Mouse (Mus musculus) layer of hippocampus, postnatal 36 days (tissue): ENCODE data around the gene Ugt2b37. TPM values are rescaled to one million over a fixed set of nuclear protein-coding genes. Genes with fewer than 3 reads are reported as not detected.
"Not testable (repeated sequence)": the region's sequence is repeated elsewhere in the genome, so short reads cannot be mapped to it uniquely, and the experiment has no call there.

Experiments used
- DNase-seq, 2 experiments: peaks; one replicate each; pipeline ENCODE4 v3.0.0; 2022
- total RNA-seq, 2 experiments: library from RNA; stranded (reverse); gene quantifications; 2 replicates each; pipeline ENCODE4 v1.2.3; 2021

Gene Ugt2b37
- not detected for total RNA-seq

DNA sequence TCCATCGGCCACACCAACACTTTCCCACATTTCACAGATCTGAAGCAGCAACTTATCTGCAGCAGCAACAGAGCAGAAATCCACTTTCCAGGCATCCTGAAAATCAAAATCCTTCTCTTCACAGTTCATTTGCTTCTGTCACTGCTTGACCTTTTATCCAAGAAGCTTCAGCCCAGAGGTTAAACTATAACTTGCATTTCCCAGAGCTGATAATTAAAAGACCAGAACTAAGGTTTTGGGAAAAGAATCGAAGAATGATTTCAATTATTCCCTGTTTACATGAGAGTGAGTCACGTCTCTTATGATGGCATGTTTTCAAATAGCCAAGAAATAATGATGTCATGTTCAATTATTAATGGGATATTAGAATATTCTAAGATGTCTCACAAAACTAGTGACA lies at the start of gene Ugt2b37:
Gene Ugt2b37, minus strand, starts transcription at position 129 of the 400 bp plus-strand sequence.
- DNase-seq: not testable (repeated sequence)

DNA sequence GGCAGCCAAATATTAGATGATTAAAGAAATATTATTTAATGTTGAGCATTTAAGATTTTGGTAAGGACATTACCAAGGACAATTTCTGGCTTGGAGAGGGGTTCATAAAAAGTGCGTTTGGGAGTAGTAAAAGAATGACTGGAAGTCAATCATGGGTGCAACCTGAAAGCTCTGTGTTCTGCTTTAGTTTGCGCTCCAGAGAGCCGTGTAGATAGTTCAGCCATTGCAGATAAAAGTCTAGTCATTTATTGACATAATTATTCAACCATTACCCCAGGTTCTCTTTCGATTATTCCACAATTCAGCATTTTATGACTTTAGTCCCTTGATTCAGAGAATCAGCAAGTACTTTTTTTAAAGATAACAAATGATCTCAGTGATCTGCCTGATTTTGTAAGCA lies 31.6 kb upstream of the Ugt2b37 start:
- DNase-seq: not testable (repeated sequence)

DNA sequence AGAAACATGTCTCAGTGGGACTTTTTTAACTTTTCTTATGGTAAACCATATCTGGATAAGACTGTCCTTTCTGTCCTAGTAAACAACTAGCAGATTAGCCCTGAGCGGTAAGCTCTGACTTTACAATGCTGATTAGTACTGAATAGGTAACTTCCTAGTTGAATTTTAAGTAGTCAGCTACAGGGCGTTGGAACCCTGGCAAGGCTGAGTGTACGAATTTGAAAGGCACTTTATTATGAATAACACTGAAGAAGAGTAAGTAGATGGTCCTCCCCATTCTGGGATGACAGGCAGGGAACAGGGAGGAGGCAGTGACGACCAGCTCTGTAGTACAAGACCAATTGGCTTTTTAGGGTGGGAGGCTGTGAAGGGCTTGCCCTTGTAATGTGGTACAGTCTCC lies 21.4 kb upstream of the Ugt2b37 start:
- not testable (repeated sequence) for DNase-seq

DNA sequence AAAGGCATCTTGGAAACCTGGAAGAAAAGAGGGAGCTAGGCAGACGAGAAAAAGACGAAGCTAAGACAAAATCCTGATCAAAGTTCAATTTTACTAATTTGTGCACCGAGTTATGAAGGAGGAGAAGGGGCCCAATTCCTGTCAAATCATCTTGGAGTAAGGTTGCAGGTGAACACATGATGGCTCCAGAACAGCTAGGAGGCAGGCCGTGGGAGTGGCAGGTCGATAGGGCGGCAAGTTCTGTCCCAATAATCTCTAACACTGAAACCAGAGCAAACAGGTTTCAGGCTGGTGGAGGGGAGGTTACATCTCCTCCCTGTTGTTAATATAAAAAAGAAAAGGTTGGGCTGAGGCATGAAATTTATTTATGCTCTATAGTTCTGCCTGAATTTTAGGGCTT lies 21.0 kb upstream of the Ugt2b37 start:
- DNase-seq: no peak

DNA sequence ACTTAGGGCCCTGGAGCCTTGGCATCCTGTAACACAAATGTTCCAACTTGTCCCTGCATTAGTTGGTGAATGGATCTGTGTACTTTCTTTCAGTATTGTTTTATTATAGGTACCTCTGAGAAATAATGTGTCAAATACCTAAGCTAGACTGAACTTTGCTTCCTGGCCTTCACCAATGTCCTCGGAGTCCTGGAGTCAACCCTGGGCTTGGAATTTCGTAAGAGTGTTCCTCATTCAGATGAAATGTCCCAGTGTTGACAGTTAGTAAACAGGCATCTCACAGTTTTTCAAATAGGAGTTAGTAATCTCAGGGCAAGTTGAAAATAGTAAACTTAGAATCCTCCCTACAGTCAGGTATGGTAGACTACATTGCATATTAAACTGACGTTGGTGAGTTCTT lies 1.2 kb upstream of the Ugt2b37 start:
- DNase-seq: no peak

DNA sequence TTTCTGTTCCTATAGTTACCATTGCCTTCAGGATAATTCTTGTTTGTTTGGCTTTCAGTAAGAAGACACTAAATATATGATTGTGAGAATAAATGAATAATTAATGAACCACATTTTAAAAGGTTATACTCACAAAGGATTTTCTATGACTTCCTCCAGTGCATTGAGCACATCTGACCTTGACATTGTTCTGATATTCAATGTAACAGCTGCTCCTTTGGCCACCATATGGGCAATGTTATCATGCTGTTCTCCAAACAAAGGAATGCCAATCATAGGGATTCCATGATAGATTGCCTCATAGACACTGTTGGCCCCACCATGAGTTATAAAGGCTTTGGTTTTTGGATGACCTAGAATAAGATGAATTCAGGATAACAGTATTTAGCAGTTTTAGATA lies 12.5 kb downstream of the Ugt2b37 start:
- not testable (repeated sequence) for DNase-seq

DNA sequence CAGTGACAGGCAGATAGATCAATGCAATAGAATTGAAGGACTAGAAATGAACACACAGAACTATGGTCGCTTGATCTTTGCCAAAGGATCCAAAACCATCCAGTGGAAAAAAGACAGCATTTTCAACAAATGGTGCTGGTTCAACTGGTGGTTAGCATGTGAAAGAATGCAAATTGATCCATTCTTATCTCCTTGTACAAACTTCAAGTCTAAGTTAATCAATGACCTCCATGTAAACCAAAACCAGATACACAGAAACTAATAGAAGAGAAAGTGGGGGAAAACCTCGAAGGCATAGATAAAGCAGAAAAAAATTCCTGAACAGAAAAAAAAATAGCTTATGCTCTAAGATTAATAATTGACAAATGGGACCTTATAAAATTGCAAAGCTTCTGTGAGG lies 58.2 kb downstream of the Ugt2b37 start:
- DNase-seq: not testable (repeated sequence)

Other genes starting within 250 kb of the Ugt2b37 start
- gene Ugt2b36, start 162.2 kb downstream of the Ugt2b37 start, total RNA-seq: not detected
- not detected for gene Ugt2b5, start 114.5 kb downstream of the Ugt2b37 start, total RNA-seq
- not detected for gene Ugt2a3, start 82.4 kb upstream of the Ugt2b37 start, total RNA-seq
- gene Ugt2b38, start 169.4 kb upstream of the Ugt2b37 start, total RNA-seq: not detected
- not detected for gene Ugt2a2, start 227.5 kb upstream of the Ugt2b37 start, total RNA-seq
- not detected for gene Gm43638, start 232.0 kb upstream of the Ugt2b37 start, total RNA-seq
- gene Ugt2a1, start 236.1 kb upstream of the Ugt2b37 start, total RNA-seq: not detected